Mouse (Mus musculus): ENCODE results near the gene Serinc5. TPM values are rescaled to one million over a fixed set of nuclear protein-coding genes. Genes with fewer than 3 reads are reported as not detected.

Serinc5 gene
- polyA plus RNA-seq (2016; fragmentation: Nextera tagmentation; extraction: Ambion mirVana), result 15.2 and 15.4 TPM in 2 replicates

DNA sequence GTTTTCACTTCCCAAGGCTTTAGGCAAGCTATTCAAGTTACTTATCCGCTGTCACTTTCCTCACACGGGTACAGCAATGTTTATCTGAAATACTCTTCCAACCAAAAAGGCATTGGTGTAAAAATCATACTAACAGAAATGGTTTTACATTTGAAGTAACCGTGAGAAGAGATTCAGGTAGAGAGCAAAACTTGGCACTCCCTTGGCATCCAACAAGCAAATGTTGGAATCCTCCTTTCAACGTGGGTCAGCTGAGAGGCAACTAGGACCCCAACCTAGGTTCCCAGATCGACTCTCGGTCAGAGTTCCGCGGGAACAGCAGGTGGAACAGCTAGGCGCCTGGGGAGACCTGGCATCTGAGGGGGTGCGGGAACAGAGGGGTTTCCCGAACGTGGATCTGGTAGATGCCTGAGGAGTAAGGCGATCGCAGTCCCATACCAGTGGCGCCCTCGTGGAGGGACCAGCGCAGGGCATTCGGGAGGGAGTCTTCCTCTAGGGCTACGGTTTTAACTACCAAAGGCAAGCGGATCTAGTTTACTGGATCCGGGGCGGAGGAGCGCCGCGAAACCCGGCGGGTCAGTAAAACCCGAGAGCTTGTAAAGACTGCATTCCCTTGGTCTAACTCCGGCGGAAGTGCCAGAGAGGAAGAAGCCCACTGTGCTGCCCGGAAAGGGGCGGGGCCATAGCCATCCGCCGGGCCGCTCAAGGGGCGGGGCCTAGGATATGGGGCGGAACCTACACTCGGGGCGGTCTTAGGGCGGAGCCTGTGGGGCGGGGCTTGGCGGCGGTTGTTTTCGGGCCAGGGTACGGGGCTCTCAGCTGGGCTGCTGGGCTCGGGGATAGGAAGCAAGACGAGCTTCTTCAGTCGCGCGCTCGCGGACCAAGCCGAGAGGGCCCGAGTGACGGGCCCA is at the start of gene Serinc5:
Gene Serinc5 (plus strand): TSS at position 781 of the 911 bp plus-strand sequence.
- Histone ChIP-seq H3K36me3 (no peaks in the 10 kb centered on the region), H3K4me1 (replicated peaks) (peaks cover 16% of the 10 kb centered on the region), H3K27ac (ENCODE audit: poor library complexity, severe bottlenecking) (peak within 1 kb of the TSS; percentile 96), H3K9me3 (replicated peaks) (no peaks in the 10 kb centered on the region), H3K4me3 (peak within 1 kb of the TSS; percentile 72), H3K27me3 (replicated peaks) (no peaks in the 10 kb centered on the region), H3K9ac (peak within 1 kb of the TSS; percentile 81), H3K4me2 (peak within 1 kb of the TSS; percentile 75)
- under 1% methylated on average over 55 of the region's 55 CpGs for WGBS
- peak; percentile 99 for ATAC-seq (ENCODE audit: insufficient number of reproducible peaks, low FRiP score)

DNA sequence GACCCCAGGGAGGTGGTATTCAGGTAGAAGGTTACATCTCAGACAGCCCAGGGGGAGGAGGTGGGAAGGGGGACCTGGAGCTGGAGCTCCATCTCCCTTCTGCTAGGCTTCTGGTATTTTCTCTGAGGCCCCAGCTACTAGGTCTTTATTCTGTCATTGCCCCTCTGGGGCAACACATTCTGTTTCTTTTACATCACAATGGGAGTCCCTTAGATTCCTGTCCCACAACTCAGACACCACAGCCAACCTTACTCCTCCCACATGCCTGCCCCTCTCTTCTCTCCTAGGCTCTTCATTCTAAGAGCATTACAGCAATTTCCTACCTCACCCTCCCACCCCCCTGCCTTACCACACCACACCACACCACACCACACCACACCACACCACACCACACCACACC is 34.8 kb upstream of the Serinc5 start, which contains the start of gene Spz1:
Gene Spz1 (minus strand): TSS at position 101 of the 400 bp plus-strand sequence.
- no peaks in the 10 kb centered on the region for H3K36me3 ChIP-seq
- H3K4me1 ChIP-seq (replicated peaks), result peaks cover 8% of the 10 kb centered on the region
- H3K9ac ChIP-seq, result no peak within 1 kb of the TSS
- no peak within 1 kb of the TSS for H3K4me3 ChIP-seq
- H3K9me3 ChIP-seq (replicated peaks), result no peaks in the 10 kb centered on the region
- no peak within 1 kb of the TSS for H3K4me2 ChIP-seq
- no peaks in the 10 kb centered on the region for H3K27me3 ChIP-seq (replicated peaks)
- H3K27ac ChIP-seq (ENCODE audit: poor library complexity, severe bottlenecking), result no peak within 1 kb of the TSS
- no peak for ATAC-seq (ENCODE audit: insufficient number of reproducible peaks, low FRiP score)

DNA sequence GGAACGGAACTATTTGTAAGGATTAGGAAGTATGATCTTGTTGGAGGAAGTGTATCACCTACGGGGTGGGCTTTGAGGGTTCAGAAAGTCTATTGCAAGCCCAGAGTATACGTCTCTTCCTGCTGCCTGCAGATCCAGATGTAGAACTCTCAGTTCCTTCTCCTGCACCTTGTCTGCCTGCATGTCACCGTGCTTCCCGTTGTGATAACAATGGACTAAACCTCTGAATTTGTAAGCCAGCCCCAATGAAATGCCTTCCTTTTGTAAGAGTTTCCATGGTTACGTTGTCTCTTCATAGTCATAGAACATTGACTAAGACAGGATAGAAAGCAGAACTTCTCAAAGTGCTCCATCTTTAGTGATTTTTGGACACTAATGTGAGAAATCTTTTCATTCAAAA is 34.2 kb upstream of the Serinc5 start:
- WGBS, result 58% methylated on average over 6 of the region's 6 CpGs
- Histone ChIP-seq H3K36me3 (no peaks in the 10 kb centered on the region), H3K9ac (no peak overlapping the region), H3K9me3 (replicated peaks) (no peaks in the 10 kb centered on the region), H3K4me1 (replicated peaks) (peaks cover 7% of the 10 kb centered on the region), H3K4me2 (no peak overlapping the region), H3K4me3 (no peak overlapping the region), H3K27ac (ENCODE audit: poor library complexity, severe bottlenecking) (no peak overlapping the region), H3K27me3 (replicated peaks) (no peaks in the 10 kb centered on the region)
- ATAC-seq (ENCODE audit: insufficient number of reproducible peaks, low FRiP score), result no peak

DNA sequence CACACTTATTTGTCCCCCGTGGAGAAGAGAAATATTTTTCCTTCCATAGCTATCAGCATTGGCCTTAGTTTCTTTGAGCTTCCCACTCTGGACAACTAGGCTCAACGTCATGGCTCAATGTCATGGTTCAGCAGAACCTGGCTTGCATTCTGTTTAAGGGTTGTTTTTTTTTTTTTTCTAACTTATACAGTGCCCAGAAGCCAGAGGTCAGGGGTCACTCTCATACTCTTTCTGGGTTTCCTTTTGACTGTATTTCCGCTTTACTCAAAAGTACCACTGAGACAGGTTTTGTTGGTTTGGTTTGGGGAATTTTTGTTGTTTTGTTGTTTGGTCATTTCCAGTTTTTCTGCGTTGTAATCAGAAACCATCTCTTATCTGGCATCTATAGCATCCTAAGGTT is 32.7 kb upstream of the Serinc5 start:
- 65% methylated on average over 4 of the region's 4 CpGs for WGBS
- peaks cover 7% of the 10 kb centered on the region for H3K4me1 ChIP-seq (replicated peaks)
- no peaks in the 10 kb centered on the region for H3K36me3 ChIP-seq
- no peaks in the 10 kb centered on the region for H3K27me3 ChIP-seq (replicated peaks)
- ATAC-seq (ENCODE audit: insufficient number of reproducible peaks, low FRiP score), result no peak
- H3K9me3 ChIP-seq (replicated peaks), result no peaks in the 10 kb centered on the region
- H3K9ac ChIP-seq, result no peak overlapping the region
- no peak overlapping the region for H3K4me2 ChIP-seq
- no peak overlapping the region for H3K4me3 ChIP-seq
- H3K27ac ChIP-seq (ENCODE audit: poor library complexity, severe bottlenecking), result no peak overlapping the region

DNA sequence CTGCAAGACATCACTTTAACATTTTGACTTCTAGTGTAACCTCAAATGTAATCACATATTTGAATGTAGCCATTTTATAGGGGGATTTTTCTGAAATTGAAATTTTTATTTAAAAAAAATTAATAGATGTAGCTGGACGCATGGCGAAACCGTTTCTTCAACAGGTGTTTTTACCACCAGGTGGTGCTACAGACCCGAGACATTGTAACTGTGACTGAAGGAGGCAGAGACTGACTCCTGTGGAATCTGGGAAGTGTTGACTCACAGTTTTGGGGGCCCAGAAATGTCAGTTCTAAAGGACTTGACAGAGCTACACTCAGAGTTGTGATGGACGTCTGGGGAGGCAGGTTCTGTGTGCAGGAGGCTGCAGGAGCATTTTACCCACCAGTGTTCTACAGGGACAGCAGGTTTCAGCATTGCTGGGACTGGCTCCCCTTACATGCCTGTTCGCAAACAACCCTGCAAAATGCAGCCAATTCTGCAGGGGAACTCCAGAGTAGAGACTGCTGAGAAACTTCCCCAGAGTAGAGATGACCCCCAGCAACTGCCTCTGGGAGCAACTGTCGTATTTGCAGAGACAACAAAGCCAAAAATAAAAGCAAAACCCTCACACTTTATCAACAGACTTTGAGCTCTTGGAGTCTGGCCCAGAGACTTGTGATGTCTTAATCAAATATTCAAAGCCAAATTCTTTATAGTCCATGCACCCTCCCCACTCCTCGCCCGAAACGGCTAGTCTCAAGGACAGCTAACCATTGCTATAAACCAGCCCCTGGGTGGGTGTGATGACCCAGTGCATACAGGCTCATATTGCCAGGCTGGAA is 30.5 kb upstream of the Serinc5 start:
- Histone ChIP-seq H3K27me3 (replicated peaks) (no peaks in the 10 kb centered on the region), H3K4me2 (no peak overlapping the region), H3K9ac (no peak overlapping the region), H3K9me3 (replicated peaks) (no peaks in the 10 kb centered on the region), H3K27ac (ENCODE audit: poor library complexity, severe bottlenecking) (no peak overlapping the region), H3K36me3 (no peaks in the 10 kb centered on the region), H3K4me3 (no peak overlapping the region), H3K4me1 (replicated peaks) (peaks cover 13% of the 10 kb centered on the region)
- peak; percentile 45; the same call in 1 of the 2 replicates for ATAC-seq (ENCODE audit: insufficient number of reproducible peaks, low FRiP score)
- 29% methylated on average over 10 of the region's 10 CpGs for WGBS

DNA sequence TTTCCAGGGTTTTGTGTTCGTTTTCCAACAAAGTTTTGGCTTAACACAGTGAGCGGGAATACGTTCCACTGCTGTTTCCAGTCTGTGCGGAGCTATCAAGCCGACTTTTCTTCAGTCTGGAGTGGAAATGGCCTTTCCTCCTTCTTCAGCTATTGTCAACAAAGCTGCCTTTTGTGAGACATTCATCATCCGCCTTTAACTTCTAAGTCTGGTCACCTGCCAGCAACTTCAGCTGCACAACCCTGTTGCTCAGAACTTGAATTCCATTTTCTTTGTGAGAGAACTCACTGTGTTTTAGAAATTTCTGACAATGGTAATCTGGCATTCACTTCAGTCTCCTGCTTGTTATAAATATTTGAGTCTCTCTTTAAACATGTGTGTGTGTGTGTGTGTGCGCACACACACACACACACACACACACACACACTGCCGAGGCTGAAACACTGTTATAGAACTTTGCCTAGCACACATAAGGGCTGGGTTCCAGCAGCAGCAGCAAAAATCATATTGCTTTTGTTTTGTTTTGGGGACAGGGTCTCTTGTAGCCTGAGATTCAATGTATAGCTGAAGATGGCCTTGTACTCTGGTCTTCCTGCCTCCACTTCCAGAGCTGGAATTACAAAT is 26.7 kb upstream of the Serinc5 start:
- no peaks in the 10 kb centered on the region for H3K27me3 ChIP-seq (replicated peaks)
- no peak overlapping the region for H3K9ac ChIP-seq
- no peak overlapping the region for H3K4me2 ChIP-seq
- H3K4me3 ChIP-seq, result no peak overlapping the region
- peaks cover 20% of the 10 kb centered on the region for H3K4me1 ChIP-seq (replicated peaks)
- 55% methylated on average over 8 of the region's 8 CpGs for WGBS
- H3K27ac ChIP-seq (ENCODE audit: poor library complexity, severe bottlenecking), result no peak overlapping the region; the same call in 1 of the 2 replicates
- H3K36me3 ChIP-seq, result no peaks in the 10 kb centered on the region
- ATAC-seq (ENCODE audit: insufficient number of reproducible peaks, low FRiP score), result no peak
- no peaks in the 10 kb centered on the region for H3K9me3 ChIP-seq (replicated peaks)

DNA sequence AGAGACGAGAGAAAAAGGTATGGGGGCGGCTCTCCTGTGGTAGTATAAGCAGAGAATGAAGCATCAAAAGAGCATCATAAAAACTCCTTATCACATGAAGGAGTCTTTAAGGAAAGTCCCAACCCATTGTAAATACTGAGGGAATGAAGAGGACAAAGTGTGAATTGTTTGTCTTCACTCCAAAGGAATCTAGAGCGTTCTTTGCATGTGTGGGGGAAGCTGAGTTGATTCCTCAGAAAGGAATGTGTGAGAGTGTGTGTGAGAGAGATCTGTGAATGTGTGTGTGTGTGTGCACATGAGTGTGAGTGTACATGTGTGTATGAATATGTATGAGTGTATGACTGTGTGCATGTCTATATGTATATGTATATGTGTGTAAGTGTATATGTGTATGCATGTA is 22.2 kb upstream of the Serinc5 start:
- no peak for ATAC-seq (ENCODE audit: insufficient number of reproducible peaks, low FRiP score)
- Histone ChIP-seq H3K9ac (no peak overlapping the region), H3K36me3 (no peaks in the 10 kb centered on the region), H3K27me3 (replicated peaks) (no peaks in the 10 kb centered on the region), H3K9me3 (replicated peaks) (no peaks in the 10 kb centered on the region), H3K4me1 (replicated peaks) (peaks cover 24% of the 10 kb centered on the region), H3K27ac (ENCODE audit: poor library complexity, severe bottlenecking) (no peak overlapping the region), H3K4me2 (no peak overlapping the region), H3K4me3 (no peak overlapping the region)
- 67% methylated on average over 3 of the region's 3 CpGs for WGBS

DNA sequence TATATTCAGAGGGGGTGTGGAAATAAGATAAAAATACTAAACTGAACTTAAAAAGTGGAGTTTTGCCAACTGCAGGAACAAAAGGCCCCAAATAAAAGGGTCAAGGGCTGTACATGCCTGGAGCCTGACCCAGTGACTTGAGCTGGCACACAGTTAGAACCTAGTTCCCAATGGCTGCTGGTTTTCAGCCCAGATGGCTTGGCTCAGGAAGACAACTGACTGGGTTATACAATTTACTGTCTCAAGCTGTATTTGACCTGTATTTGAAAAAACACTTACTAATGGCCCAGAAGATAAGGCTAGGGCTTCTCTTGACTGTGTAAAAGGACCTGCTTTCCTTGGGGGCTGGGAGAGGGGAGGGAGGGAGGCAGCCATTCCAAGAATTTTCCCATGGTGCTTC is 21.6 kb upstream of the Serinc5 start:
- Histone ChIP-seq H3K27ac (ENCODE audit: poor library complexity, severe bottlenecking) (no peak overlapping the region), H3K27me3 (replicated peaks) (no peaks in the 10 kb centered on the region), H3K4me1 (replicated peaks) (peaks cover 30% of the 10 kb centered on the region), H3K4me2 (no peak overlapping the region), H3K4me3 (no peak overlapping the region), H3K9ac (no peak overlapping the region), H3K9me3 (replicated peaks) (no peaks in the 10 kb centered on the region), H3K36me3 (no peaks in the 10 kb centered on the region)
- ATAC-seq (ENCODE audit: insufficient number of reproducible peaks, low FRiP score), result no peak

DNA sequence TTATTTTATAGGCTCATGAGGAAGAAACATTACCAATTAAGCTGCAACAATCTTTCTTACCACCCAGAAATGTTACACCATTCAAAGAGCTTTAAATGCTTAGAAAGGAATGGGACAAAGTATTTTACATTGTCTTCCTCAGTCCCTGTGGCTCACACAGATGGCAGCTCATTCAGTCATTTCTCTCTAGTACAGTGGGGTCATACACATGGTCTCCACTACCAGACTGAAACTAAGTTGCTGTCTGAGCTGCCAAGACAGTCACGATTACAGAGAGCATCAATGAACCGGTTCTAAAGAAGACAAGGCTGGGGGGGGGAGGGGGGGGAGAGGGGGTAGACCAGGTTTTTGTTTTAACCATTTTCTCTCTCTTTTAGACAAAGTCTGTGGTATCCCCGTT is 19.7 kb upstream of the Serinc5 start:
- no peak overlapping the region for H3K27ac ChIP-seq (ENCODE audit: poor library complexity, severe bottlenecking)
- no peaks in the 10 kb centered on the region for H3K27me3 ChIP-seq (replicated peaks)
- ATAC-seq (ENCODE audit: insufficient number of reproducible peaks, low FRiP score), result no peak
- WGBS, result 68% methylated on average over 3 of the region's 3 CpGs
- no peaks in the 10 kb centered on the region for H3K36me3 ChIP-seq
- peaks cover 43% of the 10 kb centered on the region for H3K4me1 ChIP-seq (replicated peaks)
- no peak overlapping the region for H3K4me2 ChIP-seq
- H3K4me3 ChIP-seq, result no peak overlapping the region
- no peaks in the 10 kb centered on the region for H3K9me3 ChIP-seq (replicated peaks)
- no peak overlapping the region for H3K9ac ChIP-seq

DNA sequence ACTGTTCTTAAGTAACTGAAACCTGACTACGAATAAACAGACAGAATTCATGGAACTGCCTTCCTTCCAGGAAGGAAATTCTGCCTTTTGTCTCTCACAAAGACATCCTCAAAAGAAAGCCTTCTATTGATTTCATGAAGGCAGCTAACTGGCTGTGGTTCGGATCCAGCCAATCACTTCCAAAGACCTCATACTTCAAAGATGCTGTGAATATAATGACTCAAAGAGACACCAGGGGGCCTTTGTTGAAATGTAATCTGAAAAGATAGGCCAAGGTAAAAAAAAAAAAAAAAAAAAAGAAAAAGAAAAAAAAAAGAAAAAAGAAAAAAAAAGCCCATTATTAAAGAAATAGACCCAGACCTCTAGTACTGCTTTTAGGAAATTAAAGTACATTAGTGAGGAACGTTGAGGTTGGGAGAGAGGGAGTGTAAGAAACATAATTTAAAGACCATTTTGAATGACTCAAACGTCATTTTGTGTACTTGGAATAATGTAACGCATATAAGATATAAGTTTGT is 18.6 kb upstream of the Serinc5 start:
- Histone ChIP-seq H3K27me3 (replicated peaks) (no peaks in the 10 kb centered on the region), H3K9ac (no peak overlapping the region), H3K36me3 (no peaks in the 10 kb centered on the region), H3K4me3 (no peak overlapping the region), H3K27ac (ENCODE audit: poor library complexity, severe bottlenecking) (no peak overlapping the region), H3K4me1 (replicated peaks) (peaks cover 43% of the 10 kb centered on the region), H3K9me3 (replicated peaks) (no peaks in the 10 kb centered on the region), H3K4me2 (peak overlapping the region; percentile 46; the same call in 1 of the 2 replicates)
- WGBS, result 40% methylated on average over 5 of the region's 5 CpGs
- no peak for ATAC-seq (ENCODE audit: insufficient number of reproducible peaks, low FRiP score)
